Mouse (Mus musculus) thymus, adult 18-20 months (tissue): ENCODE results near the gene Tefm.
"Not testable (repeated sequence)": the region's sequence is repeated elsewhere in the genome, so short reads cannot be mapped to it uniquely, and the experiment has no call there.

Experiments
- DNase-seq, 2 experiments: peaks; one replicate each; pipeline ENCODE4 v3.0.0; 2022; ENCODE audit warnings: mixed read lengths in 2 of 2

Tefm gene

GRCm38 (mm10) chr11:80141825-80142521, at the start of gene Tefm:
Tefm (minus strand) TSS chr11:80142175.
- DNase-seq: peak; percentile 54 to 65

GRCm38 (mm10) chr11:80190280-80190679, 48.3 kb upstream of the Tefm start:
- no peak for DNase-seq

- DNase-seq: not testable (repeated sequence)
Measured at GRCm38 (mm10) chr11:80185441-80185976, 43.5 kb upstream of the Tefm start.

- no peak for DNase-seq
Measured at GRCm38 (mm10) chr11:80184531-80185071, 42.6 kb upstream of the Tefm start.

GRCm38 (mm10) chr11:80183705-80184255, 41.8 kb upstream of the Tefm start, which contains the start of gene Rnf135:
Rnf135 (plus strand) TSS chr11:80183851.
- peak; percentile 54 to 60 for DNase-seq

- DNase-seq: not testable (repeated sequence)
Measured at GRCm38 (mm10) chr11:80183054-80183704, 41.2 kb upstream of the Tefm start.

GRCm38 (mm10) chr11:80181021-80181749, 39.2 kb upstream of the Tefm start:
- DNase-seq: no peak

GRCm38 (mm10) chr11:80178316-80178715, 36.3 kb upstream of the Tefm start:
- no peak for DNase-seq

GRCm38 (mm10) chr11:80176911-80177895, 35.2 kb upstream of the Tefm start:
- no peak for DNase-seq

GRCm38 (mm10) chr11:80173963-80174670, 32.1 kb upstream of the Tefm start:
- DNase-seq: no peak

- no peak for DNase-seq
Measured at GRCm38 (mm10) chr11:80171884-80172283, 29.9 kb upstream of the Tefm start.

- DNase-seq: no peak
Measured at GRCm38 (mm10) chr11:80170351-80170750, 28.4 kb upstream of the Tefm start.

- no peak for DNase-seq
Measured at GRCm38 (mm10) chr11:80169629-80170028, 27.7 kb upstream of the Tefm start.

- DNase-seq: no peak
Measured at GRCm38 (mm10) chr11:80168611-80169249, 26.8 kb upstream of the Tefm start.

- DNase-seq: no peak
Measured at GRCm38 (mm10) chr11:80168121-80168520, 26.1 kb upstream of the Tefm start.

- no peak for DNase-seq
Measured at GRCm38 (mm10) chr11:80164224-80164623, 22.2 kb upstream of the Tefm start.

GRCm38 (mm10) chr11:80163362-80164116, 21.6 kb upstream of the Tefm start:
- no peak for DNase-seq

- DNase-seq: no peak
Measured at GRCm38 (mm10) chr11:80161041-80161440, 19.1 kb upstream of the Tefm start.

- no peak for DNase-seq
Measured at GRCm38 (mm10) chr11:80159018-80159417, 17.0 kb upstream of the Tefm start.
